Mouse (Mus musculus) kidney, postnatal 0 days (tissue): Measurements from ENCODE around the gene Irx6. TPM values are rescaled to one million over a fixed set of nuclear protein-coding genes. Genes with fewer than 3 reads are reported as not detected.

Experiments used
- ATAC-seq: fragments of 200-750 bp; cut with Nextera tagmentation; replicated peaks from 2 replicates; pipeline ENCODE4 v1.8.0; 2017; ENCODE audit warnings: low read depth, moderate number of reproducible peaks, moderate TSS enrichment, moderate library complexity; ENCODE audit not compliant: low FRiP score
- DNase-seq: peaks from one replicate; pipeline ENCODE4 v3.0.0-alpha.2; 2016; ENCODE audit warnings: low spot score
- H3K27ac ChIP-seq: fragments of 300-500 bp; sonication (generic); 2 replicates; pipeline ENCODE4 v1.5.1; 2014; ENCODE audit warnings: mild to moderate bottlenecking
- H3K27me3 ChIP-seq: fragments of 300-500 bp; sonication (generic); 2 replicates; pipeline ENCODE4 v1.6.1; 2014; ENCODE audit warnings: low read length, mixed read lengths; ENCODE audit not compliant: insufficient read depth
- H3K36me3 ChIP-seq: fragments of 300-500 bp; sonication (generic); 2 replicates; pipeline ENCODE4 v1.6.1; 2014; ENCODE audit warnings: low read length, mixed read lengths; ENCODE audit not compliant: insufficient read depth
- H3K4me1 ChIP-seq: fragments of 300-500 bp; sonication (generic); replicated peaks from 2 replicates; pipeline ENCODE4 v1.6.1; 2014; ENCODE audit warnings: antibody characterized with exemption, low read length, mixed read lengths; ENCODE audit not compliant: insufficient read depth
- H3K4me2 ChIP-seq: fragments of 300-500 bp; sonication (generic); 2 replicates; pipeline ENCODE4 v1.6.1; 2014; ENCODE audit warnings: mild to moderate bottlenecking, low read length, moderate library complexity, mixed read lengths
- H3K4me3 ChIP-seq: fragments of 300-500 bp; sonication (generic); replicated peaks from 2 replicates; pipeline ENCODE4 v1.5.1; 2014; ENCODE audit warnings: low read depth, low read length
- H3K9ac ChIP-seq: fragments of 300-500 bp; sonication (generic); 2 replicates; pipeline ENCODE4 v1.6.1; 2014; ENCODE audit warnings: low read depth, low read length
- H3K9me3 ChIP-seq: fragments of 300-500 bp; sonication (generic); replicated peaks from 2 replicates; pipeline ENCODE4 v1.6.1; 2016; ENCODE audit warnings: low read length, inconsistent platforms, mixed read lengths
- CTCF ChIP-seq: IDR thresholded peaks from 2 replicates; pipeline ENCODE4 v1.5.1; 2016; ENCODE audit warnings: antibody characterized with exemption, low read depth, mild to moderate bottlenecking, moderate library complexity
- WGBS: fragments of 180-500 bp; shearing (Covaris S2); extraction: QIAGEN DNeasy Blood & Tissue Kit; methylation state at CpG from one replicate; pipeline ENCODE4 v1.1.7; 2014; 5-methylcytosine and 5-hydroxymethylcytosine counted together
- polyA plus RNA-seq: library from polyadenylated mRNA; unstranded; fragments of >200 nt; fragmentation: Nextera tagmentation; extraction: Ambion mirVana; gene quantifications from 2 replicates; pipeline ENCODE4 v1.2.1, GENCODE M21; 2015

Irx6 gene
- 0.05 and 0.08 TPM in 2 replicates for polyA plus RNA-seq

GRCm38 (mm10) chr8:92674244-92675128, at the start of gene Irx6:
Gene Irx6, plus strand, starts transcription at chr8:92674288.
- no peak for DNase-seq
- no peaks in the 10 kb centered on the region for H3K36me3 ChIP-seq
- peak within 1 kb of the TSS; percentile 34 for H3K4me3 ChIP-seq
- H3K9me3 ChIP-seq = no peaks in the 10 kb centered on the region
- under 1% methylated on average over 62 of the region's 62 CpGs for WGBS
- no peak within 1 kb of the TSS for H3K9ac ChIP-seq
- 0 out of 2 replicates have a peak, but pooled peaks have one; percentile 13 for ATAC-seq
- H3K27ac ChIP-seq = no peak within 1 kb of the TSS
- peaks cover 77% of the 10 kb centered on the region for H3K27me3 ChIP-seq
- peaks cover 11% of the 10 kb centered on the region for H3K4me1 ChIP-seq
- no peak for TF ChIP-seq CTCF
- H3K4me2 ChIP-seq = peak within 1 kb of the TSS; percentile 77

GRCm38 (mm10) chr8:92628711-92629650, 45.1 kb upstream of the Irx6 start:
- Histone ChIP-seq H3K4me1 (no peaks in the 10 kb centered on the region), H3K27ac (no peak overlapping the region), H3K4me2 (no peak overlapping the region), H3K9ac (no peak overlapping the region), H3K27me3 (no peaks in the 10 kb centered on the region), H3K36me3 (no peaks in the 10 kb centered on the region), H3K4me3 (no peak overlapping the region), H3K9me3 (no peaks in the 10 kb centered on the region)
- 50% methylated on average over 14 of the region's 14 CpGs for WGBS
- TF ChIP-seq CTCF = no peak
- DNase-seq (peak; percentile 15), ATAC-seq (no peak)

- no peak for DNase-seq
These were observed 40.9 kb upstream of the Irx6 start for GRCm38 (mm10) chr8:92633199-92633598.

GRCm38 (mm10) chr8:92640820-92641219, 33.3 kb upstream of the Irx6 start:
- Histone ChIP-seq H3K9me3 (no peaks in the 10 kb centered on the region), H3K4me2 (no peak overlapping the region), H3K36me3 (no peaks in the 10 kb centered on the region), H3K4me3 (no peak overlapping the region), H3K27me3 (no peaks in the 10 kb centered on the region), H3K27ac (no peak overlapping the region), H3K9ac (no peak overlapping the region), H3K4me1 (no peaks in the 10 kb centered on the region)
- WGBS = 82% methylated on average over 8 of the region's 8 CpGs
- DNase-seq (no peak), ATAC-seq (no peak)
- TF ChIP-seq CTCF = no peak

More at GRCm38 (mm10) chr8:92633199-92633598, 40.9 kb upstream of the Irx6 start:
- Histone ChIP-seq H3K27me3 (no peaks in the 10 kb centered on the region), H3K9ac (no peak overlapping the region), H3K27ac (no peak overlapping the region), H3K4me1 (no peaks in the 10 kb centered on the region), H3K4me3 (no peak overlapping the region), H3K36me3 (no peaks in the 10 kb centered on the region), H3K9me3 (no peaks in the 10 kb centered on the region), H3K4me2 (no peak overlapping the region)
- TF ChIP-seq CTCF = no peak
- 97% methylated on average over 5 of the region's 5 CpGs for WGBS
- ATAC-seq = no peak

GRCm38 (mm10) chr8:92646637-92647036, 27.5 kb upstream of the Irx6 start:
- Histone ChIP-seq H3K9ac (no peak overlapping the region), H3K9me3 (no peaks in the 10 kb centered on the region), H3K27me3 (no peaks in the 10 kb centered on the region), H3K27ac (no peak overlapping the region), H3K4me2 (no peak overlapping the region), H3K36me3 (no peaks in the 10 kb centered on the region), H3K4me3 (no peak overlapping the region), H3K4me1 (no peaks in the 10 kb centered on the region)
- peak; percentile 66 for TF ChIP-seq CTCF
- DNase-seq (no peak), ATAC-seq (no peak)
- WGBS = 66% methylated on average over 2 of the region's 2 CpGs

- H3K27me3 ChIP-seq = no peaks in the 10 kb centered on the region
- H3K36me3 ChIP-seq = no peaks in the 10 kb centered on the region
- no peak overlapping the region for H3K27ac ChIP-seq
- no peak for TF ChIP-seq CTCF
- H3K9ac ChIP-seq = no peak overlapping the region
- no peak overlapping the region for H3K4me2 ChIP-seq
- DNase-seq (no peak), ATAC-seq (no peak)
- no peaks in the 10 kb centered on the region for H3K4me1 ChIP-seq
- no peak overlapping the region for H3K4me3 ChIP-seq
- H3K9me3 ChIP-seq = no peaks in the 10 kb centered on the region
- WGBS = 25% methylated on average over 4 of the region's 4 CpGs
These were observed 9.9 kb upstream of the Irx6 start for GRCm38 (mm10) chr8:92664207-92664606.
